8 mouse cellular contexts compared by ENCODE assay signal in the genomic region with DNA sequence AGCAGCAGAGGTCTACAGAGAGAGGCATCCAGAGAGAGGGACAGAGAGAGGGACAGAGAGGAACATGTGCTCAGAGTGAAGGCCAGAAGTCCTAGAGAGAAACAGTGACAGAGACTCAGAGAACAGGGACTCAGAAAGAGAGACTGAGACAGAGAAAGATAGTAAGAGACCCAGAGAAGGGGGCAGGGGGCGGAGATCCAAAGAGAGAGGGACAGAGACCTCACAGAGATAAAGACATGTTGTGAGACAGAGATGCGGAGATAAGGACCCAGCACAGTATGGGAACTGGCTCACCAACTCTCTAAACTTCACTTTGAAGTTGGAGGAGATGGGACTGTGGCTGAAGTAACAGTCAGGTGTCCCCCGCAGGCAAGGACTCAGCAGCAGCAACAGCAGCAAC. TPM values are rescaled to one million over a fixed set of nuclear protein-coding genes. Genes with fewer than 3 reads are reported as not detected.
A peak's percentile ranks its signal among the peaks of the same experiment; 100 is the strongest.
DNase-seq lines count a peak whose midpoint lies in the region; ATAC-seq and TF ChIP-seq lines count a peak whose summit lies in the region.

No protein-coding gene starts in this region.

- ATAC-seq in limb, embryonic 13.5 days (ENCODE audit: low FRiP score, low read depth): no peak
- no peak for ATAC-seq in stomach, embryonic 15.5 days (ENCODE audit: insufficient read depth, low FRiP score, low read depth)
- ATAC-seq in cerebellum, adult (ENCODE audit: insufficient number of reproducible peaks, low FRiP score, low TSS enrichment): no peak

- no peak for TF ChIP-seq POLR2A in spleen, adult 2 months (IDR thresholded peaks at IDR 0.05; ENCODE audit: low read depth, low read length)

- TF ChIP-seq CTCF in spleen, adult 2 months (IDR thresholded peaks at IDR 0.05; ENCODE audit: extremely low read depth, insufficient read depth, insufficient read length, insufficient replicate concordance): no peak

- no peak overlapping the region for H3K9ac ChIP-seq in limb, embryonic 13.5 days
- 0 out of 2 replicates have a peak overlapping the region, but pooled peaks have one; percentile 40 for H3K9ac ChIP-seq in stomach, embryonic 15.5 days

- H3K4me1 ChIP-seq in heart, embryonic 10.5 days: peaks cover 39% of the 10 kb centered on the region
- peaks cover 5% of the 10 kb centered on the region; the same call in 1 of the 2 replicates for H3K4me1 ChIP-seq in spleen, adult 2 months (ENCODE audit: control insufficient read depth, insufficient read depth, insufficient read length)
- 0 out of 2 replicates have a peak, but pooled peaks cover 7% of the 10 kb centered on the region for H3K4me1 ChIP-seq in limb, embryonic 13.5 days
- peaks cover 6% of the 10 kb centered on the region for H3K4me1 ChIP-seq in stomach, embryonic 15.5 days

- 55% methylated on average over 3 of the region's 3 CpGs for whole genome bisulfite sequencing in heart, embryonic 10.5 days
- WGBS in spleen, adult 2 months: 62% methylated on average over 3 of the region's 3 CpGs
- WGBS in limb, embryonic 13.5 days: 62% methylated on average over 3 of the region's 3 CpGs
- 80% methylated on average over 3 of the region's 3 CpGs for WGBS in stomach, embryonic 15.5 days

- peaks cover 30% of the 10 kb centered on the region for H3K27me3 ChIP-seq in heart, embryonic 10.5 days (ENCODE audit: insufficient read depth, poor library complexity, severe bottlenecking)
- H3K27me3 ChIP-seq in spleen, adult 2 months (ENCODE audit: control insufficient read depth, insufficient read depth, low read length): no peaks in the 10 kb centered on the region
- peaks cover 31% of the 10 kb centered on the region for H3K27me3 ChIP-seq in limb, embryonic 13.5 days
- no peaks in the 10 kb centered on the region for H3K27me3 ChIP-seq in stomach, embryonic 15.5 days (replicated peaks)

- DNase-seq in heart, embryonic 10.5 days (ENCODE audit: low spot score): no peak
- DNase-seq in heart, postnatal 14 days: no peak
- no peak for DNase-seq in spleen, adult 2 months (ENCODE audit: low read depth in 1 of 2, low spot score in 2 of 2)
- no peak for DNase-seq in spleen, adult 18-20 months
- no peak for DNase-seq in adrenal gland, postnatal 25 days

- H3K4me3 ChIP-seq in heart, embryonic 10.5 days: peak overlapping the region; percentile 78
- H3K4me3 ChIP-seq in spleen, adult 2 months (ENCODE audit: extremely low read depth, insufficient read depth, insufficient read length): peak overlapping the region; percentile 84
- peak overlapping the region; percentile 58 for H3K4me3 ChIP-seq in limb, embryonic 13.5 days
- H3K4me3 ChIP-seq in stomach, embryonic 15.5 days (replicated peaks): peak overlapping the region; percentile 68

- H3K27ac ChIP-seq in heart, embryonic 10.5 days: peak overlapping the region; percentile 87; the same call in 1 of the 2 replicates
- H3K27ac ChIP-seq in spleen, adult 2 months (ENCODE audit: insufficient read depth, low read length): peak overlapping the region; percentile 68
- H3K27ac ChIP-seq in limb, embryonic 13.5 days: no peak overlapping the region
- H3K27ac ChIP-seq in stomach, embryonic 15.5 days: no peak overlapping the region

- H3K36me3 ChIP-seq in heart, embryonic 10.5 days: no peaks in the 10 kb centered on the region
- peaks cover 8% of the 10 kb centered on the region for H3K36me3 ChIP-seq in spleen, adult 2 months (ENCODE audit: control insufficient read depth, insufficient read depth, low read length)
- H3K36me3 ChIP-seq in limb, embryonic 13.5 days: no peaks in the 10 kb centered on the region
- H3K36me3 ChIP-seq in stomach, embryonic 15.5 days: no peaks in the 10 kb centered on the region

- intact Hi-C loops in heart, postnatal 14 days (cut with DNase I): no loop called here

- no peaks in the 10 kb centered on the region for H3K9me3 ChIP-seq in heart, embryonic 10.5 days
- H3K9me3 ChIP-seq in limb, embryonic 13.5 days: no peaks in the 10 kb centered on the region
- H3K9me3 ChIP-seq in stomach, embryonic 15.5 days: no peaks in the 10 kb centered on the region

- H3K4me2 ChIP-seq in limb, embryonic 13.5 days (replicated peaks): peak overlapping the region; percentile 80
- H3K4me2 ChIP-seq in stomach, embryonic 15.5 days: peak overlapping the region; percentile 67

RNA-seq across cellular contexts. Expression of gene Gm45713, which starts 0.7 kb away (rescaled TPM):
- polyA plus RNA-seq in heart, embryonic 10.5 days (2016; fragmentation: Nextera tagmentation; extraction: Ambion mirVana): 0.36 and 0.58 TPM in 2 replicates
- under 1 TPM in 1 of 2 experiments, not detected in 1; 0.45 TPM for total RNA-seq in heart, postnatal 14 days (2021)
- polyA plus RNA-seq in spleen, adult 2 months (2012; rRNA removed): 0.28 and 0.70 TPM in 2 replicates
- polyA plus RNA-seq in limb, embryonic 13.5 days (2015; fragmentation: Nextera tagmentation; extraction: Ambion mirVana): 0.60 and 0.75 TPM in 2 replicates
- polyA plus RNA-seq in stomach, embryonic 15.5 days (2015; fragmentation: Nextera tagmentation; extraction: Ambion mirVana): 0.42 TPM in 1 of 2 replicates, not detected in the other
- not detected in 2 replicates for total RNA-seq in adrenal gland, postnatal 25 days (2021)

RNA-seq across cellular contexts. Expression of gene Flt3l, which starts 0.9 kb away (rescaled TPM):
- 2.5 and 3.1 TPM in 2 replicates for polyA plus RNA-seq in heart, embryonic 10.5 days (2016; fragmentation: Nextera tagmentation; extraction: Ambion mirVana)
- total RNA-seq in heart, postnatal 14 days (2021): 1 to 10 TPM; 4.3 to 5.8 TPM
- 183 and 197 TPM in 2 replicates for polyA plus RNA-seq in spleen, adult 2 months (2012; rRNA removed)
- polyA plus RNA-seq in limb, embryonic 13.5 days (2015; fragmentation: Nextera tagmentation; extraction: Ambion mirVana): 1.0 and 1.2 TPM in 2 replicates
- 2.2 and 2.5 TPM in 2 replicates for polyA plus RNA-seq in stomach, embryonic 15.5 days (2015; fragmentation: Nextera tagmentation; extraction: Ambion mirVana)
- 29.1 and 32.1 TPM in 2 replicates for total RNA-seq in adrenal gland, postnatal 25 days (2021)

RNA-seq across cellular contexts. Expression of gene Rpl13a, which starts 6.8 kb away (rescaled TPM):
- 873 and 1,060 TPM in 2 replicates for polyA plus RNA-seq in heart, embryonic 10.5 days (2016; fragmentation: Nextera tagmentation; extraction: Ambion mirVana)
- total RNA-seq in heart, postnatal 14 days (2021): 100 to 1,000 TPM; 573 to 686 TPM
- polyA plus RNA-seq in spleen, adult 2 months (2012; rRNA removed): 1,860 and 2,797 TPM in 2 replicates
- 1,305 and 1,326 TPM in 2 replicates for polyA plus RNA-seq in limb, embryonic 13.5 days (2015; fragmentation: Nextera tagmentation; extraction: Ambion mirVana)
- polyA plus RNA-seq in stomach, embryonic 15.5 days (2015; fragmentation: Nextera tagmentation; extraction: Ambion mirVana): 1,296 and 1,308 TPM in 2 replicates
- 1,469 and 1,540 TPM in 2 replicates for total RNA-seq in adrenal gland, postnatal 25 days (2021)

RNA-seq across cellular contexts. Expression of gene Rps11, which starts 11.1 kb away (rescaled TPM):
- 1,266 and 1,534 TPM in 2 replicates for polyA plus RNA-seq in heart, embryonic 10.5 days (2016; fragmentation: Nextera tagmentation; extraction: Ambion mirVana)
- 100 to 1,000 TPM; 582 to 636 TPM for total RNA-seq in heart, postnatal 14 days (2021)
- 273 and 325 TPM in 2 replicates for polyA plus RNA-seq in spleen, adult 2 months (2012; rRNA removed)
- 1,512 and 1,535 TPM in 2 replicates for polyA plus RNA-seq in limb, embryonic 13.5 days (2015; fragmentation: Nextera tagmentation; extraction: Ambion mirVana)
- polyA plus RNA-seq in stomach, embryonic 15.5 days (2015; fragmentation: Nextera tagmentation; extraction: Ambion mirVana): 1,420 and 1,462 TPM in 2 replicates
- 1,211 and 1,259 TPM in 2 replicates for total RNA-seq in adrenal gland, postnatal 25 days (2021)

RNA-seq across cellular contexts. Expression of gene Pih1d1, which starts 18.7 kb away (rescaled TPM):
- 97.8 and 102 TPM in 2 replicates for polyA plus RNA-seq in heart, embryonic 10.5 days (2016; fragmentation: Nextera tagmentation; extraction: Ambion mirVana)
- 10 to 100 TPM; 27.7 to 31.2 TPM for total RNA-seq in heart, postnatal 14 days (2021)
- polyA plus RNA-seq in spleen, adult 2 months (2012; rRNA removed): 45.2 and 48.7 TPM in 2 replicates
- 86.9 and 87.1 TPM in 2 replicates for polyA plus RNA-seq in limb, embryonic 13.5 days (2015; fragmentation: Nextera tagmentation; extraction: Ambion mirVana)
- polyA plus RNA-seq in stomach, embryonic 15.5 days (2015; fragmentation: Nextera tagmentation; extraction: Ambion mirVana): 80.3 and 90.0 TPM in 2 replicates
- 61.7 and 74.3 TPM in 2 replicates for total RNA-seq in adrenal gland, postnatal 25 days (2021)

Comparison
In these comparisons a context has a peak if more than half of its experiments do, and no peak if none do; other contexts are left out.
1. H3K27ac ChIP-seq: peak in heart, embryonic 10.5 days (single experiment) and spleen, adult 2 months (single experiment); none in limb, embryonic 13.5 days (single experiment) and stomach, embryonic 15.5 days (single experiment).
2. RNA of gene Flt3l, which starts 0.9 kb away (polyA plus RNA-seq): 183 to 197 TPM in spleen, adult 2 months; 2.5 to 3.1 TPM in heart, embryonic 10.5 days, 2.2 to 2.5 TPM in stomach, embryonic 15.5 days and 1.0 to 1.2 TPM in limb, embryonic 13.5 days; every median in the first group is over 10 times any median in the second.
3. Peak in every context shown above with its lines, with median percentiles within 50 percentile points of each other: H3K4me3 ChIP-seq.